Mouse (Mus musculus) limb, embryonic 14.5 days (tissue): ENCODE data around the gene Faf1. TPM values are rescaled to one million over a fixed set of nuclear protein-coding genes. Genes with fewer than 3 reads are reported as not detected.

Experiments used
- ATAC-seq: fragments of 200-750 bp; cut with Nextera tagmentation; 2 replicates; pipeline ENCODE4 v1.8.0; 2017; ENCODE audit warnings: low read depth, moderate number of reproducible peaks, moderate TSS enrichment; ENCODE audit not compliant: low FRiP score
- DNase-seq: peaks from one replicate; pipeline ENCODE4 v3.0.0-alpha.2; 2015; ENCODE audit warnings: low spot score
- H3K27ac ChIP-seq: fragments of 300-500 bp; sonication (generic); replicated peaks from 2 replicates; pipeline ENCODE4 v1.5.1; 2014; ENCODE audit warnings: low read depth, mild to moderate bottlenecking, low read length, moderate library complexity, mixed read lengths
- H3K27me3 ChIP-seq: fragments of 300-500 bp; sonication (generic); 2 replicates; pipeline ENCODE4 v1.6.1; 2014; ENCODE audit warnings: low read length, mixed read lengths; ENCODE audit not compliant: control insufficient read depth, insufficient read depth
- H3K36me3 ChIP-seq: fragments of 300-500 bp; sonication (generic); 2 replicates; pipeline ENCODE4 v1.6.1; 2014; ENCODE audit warnings: mild to moderate bottlenecking, low read length, moderate library complexity, mixed read lengths; ENCODE audit not compliant: control insufficient read depth, insufficient read depth
- H3K4me1 ChIP-seq: fragments of 300-500 bp; sonication (generic); 2 replicates; pipeline ENCODE4 v1.6.1; 2014; ENCODE audit warnings: antibody characterized with exemption, low read length, mixed read lengths; ENCODE audit not compliant: control insufficient read depth, insufficient read depth
- H3K4me2 ChIP-seq: fragments of 300-500 bp; sonication (generic); replicated peaks from 2 replicates; pipeline ENCODE4 v1.6.1; 2014; ENCODE audit warnings: low read depth, mild to moderate bottlenecking, low read length, moderate library complexity; ENCODE audit not compliant: severe bottlenecking
- H3K4me3 ChIP-seq: fragments of 300-500 bp; sonication (generic); replicated peaks from 2 replicates; pipeline ENCODE4 v1.5.1; 2014; ENCODE audit warnings: low read length
- H3K9ac ChIP-seq: fragments of 300-500 bp; sonication (generic); 2 replicates; pipeline ENCODE4 v1.6.1; 2014; ENCODE audit warnings: mild to moderate bottlenecking, low read depth, low read length, moderate library complexity; ENCODE audit not compliant: severe bottlenecking
- H3K9me3 ChIP-seq: fragments of 300-500 bp; sonication (generic); 2 replicates; pipeline ENCODE4 v1.6.1; 2016; ENCODE audit warnings: low read length; ENCODE audit not compliant: control insufficient read depth
- POLR2A ChIP-seq: fragments of 200-500 bp; IDR thresholded peaks from 2 replicates; pipeline ENCODE4 v1.8.0; 2012; ENCODE audit warnings: inconsistent platforms, mild to moderate bottlenecking, moderate library complexity, borderline replicate concordance; ENCODE audit not compliant: insufficient read depth, insufficient read length; ENCODE audit errors: extremely low read depth
- WGBS: fragments of 180-500 bp; shearing (Covaris S2); extraction: QIAGEN DNeasy Blood & Tissue Kit; methylation state at CpG from one replicate; pipeline ENCODE4 v1.1.7; 2014; 5-methylcytosine and 5-hydroxymethylcytosine counted together
- polyA plus RNA-seq, 2 experiments: library from polyadenylated mRNA; depleted of rRNA in 1 of 2; stranded (reverse) in 1 of 2; unstranded in 1 of 2; fragments of >200 nt; fragmentation: Nextera tagmentation in 1 of 2; extraction: Ambion mirVana in 1 of 2; gene quantifications; 2 replicates each; pipeline versions ENCODE4 v1.2.1 to v1.2.3; 2012 to 2014

The Faf1 gene
- polyA plus RNA-seq, 2 experiments, result 16.8 to 32.2 TPM

GRCm38 (mm10) chr4:109884333-109884732 is 207.9 kb downstream of the Faf1 start:
- 0 out of 2 replicates have a peak, but pooled peaks cover 4% of the 10 kb centered on the region for H3K36me3 ChIP-seq
- ATAC-seq (no peak), DNase-seq (no peak)
- H3K9me3 ChIP-seq, result no peaks in the 10 kb centered on the region
- H3K4me3 ChIP-seq, result no peak overlapping the region
- no peaks in the 10 kb centered on the region for H3K27me3 ChIP-seq
- H3K4me1 ChIP-seq, result no peaks in the 10 kb centered on the region
- H3K9ac ChIP-seq, result no peak overlapping the region
- 41% methylated on average over 4 of the region's 4 CpGs for WGBS
- no peak overlapping the region for H3K4me2 ChIP-seq
- no peak overlapping the region for H3K27ac ChIP-seq
- TF ChIP-seq POLR2A, result no peak

GRCm38 (mm10) chr4:109887856-109888357 is 211.5 kb downstream of the Faf1 start:
- no peak for DNase-seq
- peaks cover 11% of the 10 kb centered on the region; the same call in 1 of the 2 replicates for H3K36me3 ChIP-seq
- H3K4me2 ChIP-seq, result no peak overlapping the region
- H3K9me3 ChIP-seq, result no peaks in the 10 kb centered on the region
- H3K27me3 ChIP-seq, result no peaks in the 10 kb centered on the region
- TF ChIP-seq POLR2A, result no peak
- no peak overlapping the region for H3K4me3 ChIP-seq
- no peak for ATAC-seq
- H3K4me1 ChIP-seq, result no peaks in the 10 kb centered on the region
- H3K27ac ChIP-seq, result no peak overlapping the region
- no peak overlapping the region for H3K9ac ChIP-seq
- 84% methylated on average over 6 of the region's 6 CpGs for WGBS

GRCm38 (mm10) chr4:109897810-109898566 is 221.6 kb downstream of the Faf1 start:
- WGBS, result 92% methylated on average over 6 of the region's 6 CpGs
- no peaks in the 10 kb centered on the region for H3K36me3 ChIP-seq
- no peaks in the 10 kb centered on the region for H3K27me3 ChIP-seq
- no peak overlapping the region for H3K4me3 ChIP-seq
- no peak overlapping the region for H3K9ac ChIP-seq
- no peak for TF ChIP-seq POLR2A
- ATAC-seq (no peak), DNase-seq (no peak)
- no peaks in the 10 kb centered on the region for H3K9me3 ChIP-seq
- H3K27ac ChIP-seq, result no peak overlapping the region
- H3K4me1 ChIP-seq, result no peaks in the 10 kb centered on the region
- no peak overlapping the region for H3K4me2 ChIP-seq

- Histone ChIP-seq H3K9ac (no peak overlapping the region), H3K27me3 (no peaks in the 10 kb centered on the region), H3K36me3 (no peaks in the 10 kb centered on the region), H3K27ac (no peak overlapping the region), H3K4me3 (no peak overlapping the region), H3K9me3 (no peaks in the 10 kb centered on the region), H3K4me2 (no peak overlapping the region), H3K4me1 (no peaks in the 10 kb centered on the region)
- DNase-seq (no peak), ATAC-seq (no peak)
- WGBS, result 77% methylated on average over 2 of the region's 2 CpGs
- no peak for TF ChIP-seq POLR2A
These were observed 224.7 kb downstream of the Faf1 start for GRCm38 (mm10) chr4:109901076-109901475.

- no peaks in the 10 kb centered on the region for H3K36me3 ChIP-seq
- ATAC-seq (no peak), DNase-seq (no peak)
- H3K4me1 ChIP-seq, result no peaks in the 10 kb centered on the region
- H3K9ac ChIP-seq, result no peak overlapping the region
- no peaks in the 10 kb centered on the region for H3K9me3 ChIP-seq
- TF ChIP-seq POLR2A, result no peak
- no peak overlapping the region for H3K4me3 ChIP-seq
- H3K27me3 ChIP-seq, result no peaks in the 10 kb centered on the region
- WGBS, result 98% methylated on average over 3 of the region's 3 CpGs
- no peak overlapping the region for H3K4me2 ChIP-seq
- H3K27ac ChIP-seq, result no peak overlapping the region
These were observed 228.1 kb downstream of the Faf1 start for GRCm38 (mm10) chr4:109904487-109904886.
